Mouse (Mus musculus) left cerebral cortex, adult 11 months (tissue): ENCODE measurements around the gene Nexn.
A peak's percentile ranks its signal among the peaks of the same experiment; 100 is the strongest.

ENCODE experiments used
- DNase-seq: peaks from one replicate; pipeline ENCODE4 v3.0.0; 2022; ENCODE audit warnings: low spot score

Gene Nexn

DNA sequence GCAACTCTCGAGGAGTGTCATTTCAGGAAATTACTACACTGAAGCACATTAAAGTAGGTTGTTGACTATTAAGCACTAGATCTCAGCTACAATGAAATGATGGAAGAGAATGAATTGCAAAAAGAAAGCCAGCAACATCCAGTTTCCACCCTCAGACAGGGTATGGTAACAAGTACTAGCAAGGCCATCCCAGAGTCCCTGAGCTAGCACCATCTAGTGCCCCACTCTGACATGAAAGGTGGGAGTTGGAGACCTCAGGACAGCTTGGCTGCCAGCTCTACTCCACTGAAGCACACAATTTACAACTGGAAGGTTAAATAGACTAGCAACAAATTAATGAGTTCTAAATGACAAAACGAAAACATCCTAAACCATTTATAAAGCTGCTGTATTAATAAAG lies 11.8 kb upstream of the Nexn start:
- DNase-seq, result no peak

DNA sequence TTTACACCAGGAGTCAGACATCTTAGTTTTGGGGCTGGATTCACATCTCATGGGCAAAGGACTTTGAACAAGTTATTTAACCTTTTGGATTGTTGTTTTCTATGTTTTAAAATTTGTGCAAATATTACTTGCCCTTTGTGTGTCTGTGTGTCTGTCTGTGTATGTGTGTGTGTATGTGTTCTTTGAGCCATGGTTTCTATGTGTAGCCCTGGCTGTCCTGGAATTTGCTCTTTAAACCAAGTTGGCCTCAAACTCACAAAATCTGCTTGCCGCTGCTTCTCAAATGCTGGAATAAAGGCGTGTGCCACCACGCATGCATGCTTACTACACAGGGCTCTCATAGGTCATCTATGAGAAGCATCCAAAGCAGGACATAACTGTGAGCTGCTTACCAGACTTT lies 10.8 kb upstream of the Nexn start:
- DNase-seq, result no peak

DNA sequence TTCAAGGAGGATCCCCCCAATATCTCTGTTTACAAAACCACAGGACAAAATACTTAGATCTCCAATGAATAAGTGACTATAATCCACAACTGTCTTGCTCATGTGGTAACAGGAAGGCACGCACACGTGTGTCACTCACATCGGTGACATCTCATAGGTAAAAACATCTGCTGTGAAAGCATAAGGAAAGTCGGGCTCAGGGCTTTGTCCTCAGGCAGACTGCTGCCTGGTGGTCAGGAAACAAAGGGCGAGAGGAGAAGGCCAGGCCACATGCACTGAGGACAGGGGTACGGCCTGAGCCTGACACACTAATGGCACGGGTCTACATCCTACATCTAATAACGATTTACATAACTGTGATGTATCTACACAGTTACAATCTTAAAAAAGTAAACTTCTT lies 8.9 kb upstream of the Nexn start:
- DNase-seq, result no peak

DNA sequence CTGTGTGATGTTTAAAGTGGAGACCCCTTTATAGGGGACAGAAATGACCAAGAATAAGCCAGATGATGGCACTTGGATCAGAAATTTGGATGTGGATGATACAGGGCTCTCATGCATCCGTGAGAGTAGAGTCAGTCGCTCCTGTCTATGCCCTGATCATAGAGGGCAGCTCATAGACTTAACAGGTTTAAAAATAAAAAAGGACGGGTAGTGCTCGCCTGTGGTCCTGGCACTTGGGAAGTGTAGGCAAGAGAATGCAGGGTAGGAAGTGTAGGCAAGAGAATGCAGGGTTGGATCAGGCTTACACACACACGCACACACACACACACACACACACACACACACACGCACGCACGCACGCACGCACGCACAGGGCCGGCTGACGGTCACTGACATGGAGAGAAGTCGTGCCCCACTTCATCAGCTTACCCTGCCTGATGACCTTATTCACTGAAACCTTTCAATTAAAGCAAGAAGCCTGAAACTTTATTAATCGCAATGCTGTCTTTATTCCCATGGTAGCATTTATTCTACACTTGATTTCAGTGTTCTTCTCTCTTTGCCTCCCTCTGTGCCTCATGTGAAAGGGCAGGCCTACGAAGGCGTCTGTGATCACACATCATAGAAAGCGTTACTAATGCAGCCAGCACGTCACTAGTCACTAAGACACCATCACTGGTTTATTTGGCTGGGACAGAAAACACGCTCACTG lies 7.0 kb upstream of the Nexn start:
- DNase-seq, result no peak

DNA sequence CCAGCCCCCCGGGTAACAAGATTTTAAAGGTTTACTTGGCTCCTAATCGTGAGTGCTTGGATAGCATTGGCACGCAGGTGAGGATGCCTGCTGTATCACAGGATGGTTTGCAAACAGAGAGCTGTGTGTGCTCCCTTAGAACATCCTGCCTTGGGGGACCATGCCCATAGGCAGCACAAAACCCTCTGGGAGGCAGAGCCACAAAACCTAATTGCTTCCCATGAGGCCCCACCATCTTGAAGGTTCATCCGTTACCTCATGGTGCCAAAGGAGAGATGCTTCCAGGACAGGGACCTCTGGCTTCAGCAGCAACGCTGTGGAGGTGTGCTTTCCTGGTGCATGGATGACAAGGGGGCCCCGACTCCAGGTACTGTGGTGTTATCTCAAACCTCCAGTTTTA lies 5.7 kb upstream of the Nexn start:
- DNase-seq, result no peak

DNA sequence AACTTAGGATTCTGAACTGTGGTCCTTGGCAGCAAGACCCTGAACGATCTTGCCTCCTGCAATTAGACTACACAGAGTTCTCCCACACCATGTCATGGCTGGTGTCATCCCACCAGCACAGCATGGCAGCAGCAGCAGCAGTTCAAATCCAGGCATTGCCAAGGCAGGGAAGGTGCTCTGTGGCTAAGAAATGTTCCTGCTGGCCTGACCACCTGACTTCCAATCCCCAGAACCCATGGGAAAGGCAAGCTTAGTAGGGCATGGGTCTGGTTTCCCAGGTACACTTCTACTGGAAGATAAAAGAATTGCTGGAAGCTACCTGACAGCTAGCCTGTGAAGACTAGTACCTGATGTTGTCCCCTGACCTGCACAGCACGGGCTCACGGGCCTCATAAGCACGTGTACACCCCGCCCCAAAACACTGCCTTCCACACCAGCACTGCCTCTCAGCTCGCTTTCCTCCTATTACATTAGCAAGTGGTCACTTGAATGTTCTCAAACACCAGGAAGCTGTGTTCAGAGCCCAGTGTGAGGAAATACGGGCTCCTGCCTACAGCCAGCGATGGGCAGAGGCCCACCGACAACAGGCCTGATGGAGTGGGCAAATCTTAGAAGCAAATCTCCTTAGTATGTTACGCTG lies 5.0 kb upstream of the Nexn start:
- no peak for DNase-seq

DNA sequence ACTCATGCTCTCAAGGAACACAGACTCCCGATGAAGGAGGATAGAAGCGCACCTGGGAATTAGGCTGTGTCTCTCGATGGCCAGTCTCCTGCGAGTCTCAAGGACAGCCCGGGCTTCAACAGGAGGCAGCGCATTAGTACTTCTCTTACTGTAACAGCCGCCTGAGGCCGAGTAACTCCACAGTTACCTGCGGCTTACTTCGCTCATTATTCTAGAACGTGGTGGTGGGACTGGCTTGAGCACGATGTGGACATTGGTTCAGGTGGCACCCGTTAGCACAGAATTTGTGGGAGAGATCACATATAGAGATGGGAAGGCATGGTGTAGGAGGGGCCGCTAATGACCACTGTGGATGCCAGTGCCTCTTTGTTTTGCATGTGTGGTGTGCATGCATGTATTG lies 1.9 kb upstream of the Nexn start:
- DNase-seq, result no peak

DNA sequence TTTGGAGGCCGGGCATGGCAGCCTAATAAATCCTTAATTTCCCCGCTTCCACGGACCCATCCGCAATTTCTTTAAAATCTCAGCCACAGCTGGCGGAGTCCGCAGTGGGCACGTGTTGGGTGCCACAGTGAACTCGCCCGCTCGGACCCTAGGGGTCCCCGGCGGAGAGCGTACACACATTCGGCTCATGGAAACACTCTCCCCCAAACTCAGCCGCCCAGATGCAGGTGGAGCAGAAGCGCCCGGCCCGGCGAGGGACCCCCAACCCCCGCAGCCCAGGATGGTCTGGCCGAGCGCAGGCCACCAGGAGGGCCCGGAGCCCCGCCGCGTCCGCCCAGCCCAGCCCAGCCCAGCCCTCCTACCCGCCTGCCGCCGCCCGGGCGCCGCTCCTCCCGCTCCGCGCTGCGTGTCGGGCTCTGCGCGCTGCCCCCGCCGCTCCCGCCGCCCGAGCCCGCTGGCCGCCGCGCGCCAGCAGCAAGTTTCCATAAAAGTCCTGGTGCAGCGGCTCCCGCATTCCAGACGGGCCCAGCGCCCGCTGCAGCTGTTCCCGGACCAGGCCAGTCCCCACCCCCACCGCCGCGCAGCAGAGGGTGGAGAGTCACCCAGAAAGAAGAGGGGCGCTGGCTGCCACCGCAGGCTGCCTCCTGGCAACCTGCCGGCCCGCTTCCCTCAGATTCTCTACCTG lies 657 bp downstream of the Nexn start:
- DNase-seq, result no peak

DNA sequence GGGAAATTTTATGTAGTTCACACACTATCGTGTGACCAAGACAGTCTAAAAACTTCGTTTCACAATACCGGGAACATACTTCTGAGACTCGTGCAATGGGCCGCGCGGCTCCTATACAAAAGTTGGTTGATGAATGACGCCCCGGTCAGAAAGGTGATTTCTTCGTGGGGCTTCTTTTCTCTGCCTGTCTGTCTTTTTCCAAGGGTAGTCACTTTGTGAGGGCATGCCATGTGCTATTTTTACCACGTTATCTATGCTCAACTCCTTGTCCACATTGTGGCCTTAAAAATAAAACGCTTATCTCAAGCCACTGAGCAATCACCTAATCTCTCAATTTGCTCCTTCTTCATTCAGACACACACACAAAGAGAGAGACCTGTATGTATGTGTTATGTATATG lies 1.3 kb downstream of the Nexn start:
- no peak for DNase-seq

DNA sequence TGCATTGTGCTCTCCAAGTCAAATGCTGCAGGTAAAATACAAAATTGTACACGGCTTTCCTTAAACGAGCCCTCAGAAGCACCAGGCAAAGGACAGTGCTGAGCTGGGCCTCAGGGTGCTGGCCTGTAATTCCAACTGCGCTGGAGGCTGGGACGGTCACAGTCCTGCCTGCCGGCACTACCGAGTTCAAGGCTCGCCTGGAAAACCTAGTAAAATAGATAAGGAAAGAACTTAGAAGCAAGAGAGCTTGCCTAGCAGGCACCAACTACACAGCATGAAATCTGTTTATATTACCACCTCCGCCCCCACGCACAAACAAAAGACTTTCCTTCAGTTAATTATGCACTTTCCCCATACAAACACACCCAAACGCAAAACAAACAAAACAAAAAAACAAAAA lies 1.8 kb downstream of the Nexn start:
- no peak for DNase-seq

DNA sequence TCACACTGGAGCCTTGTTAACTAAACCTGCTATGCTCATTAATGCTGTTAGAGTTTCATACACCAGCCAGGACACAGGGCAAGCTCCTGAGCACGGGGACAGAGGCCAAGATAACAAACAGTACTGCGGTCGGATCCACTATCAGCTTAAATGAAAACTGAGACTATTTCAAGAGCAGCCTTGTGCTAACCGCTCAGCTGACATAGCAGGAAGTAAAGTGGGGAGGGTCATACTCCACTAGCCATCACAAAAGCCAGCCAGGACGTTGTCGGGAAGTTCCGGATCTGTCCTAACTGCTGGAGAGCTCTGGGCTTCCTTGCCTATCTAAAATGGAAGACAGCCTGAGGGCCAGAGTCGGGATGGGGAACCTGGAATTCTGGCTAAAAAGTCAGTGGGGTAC lies 4.2 kb downstream of the Nexn start:
- no peak for DNase-seq

DNA sequence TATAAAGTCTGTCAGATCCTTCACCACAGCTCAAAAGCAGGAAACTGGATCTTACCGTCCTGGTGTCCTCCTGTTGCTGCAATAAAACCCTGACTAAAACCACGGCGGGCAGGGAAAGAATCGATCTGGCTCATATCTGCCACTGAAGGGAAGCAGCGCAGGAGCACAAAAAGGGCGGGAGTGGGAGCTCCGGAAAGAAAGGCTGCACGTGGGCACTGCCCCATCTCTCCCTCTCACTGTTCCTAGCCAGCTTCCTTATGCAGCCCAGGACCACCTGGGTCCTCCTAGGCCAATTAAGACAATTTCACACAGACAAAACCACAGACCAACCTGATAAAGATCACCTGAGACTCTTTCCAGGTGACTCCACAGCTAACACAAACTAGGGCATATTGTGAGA lies 4.7 kb downstream of the Nexn start:
- no peak for DNase-seq

DNA sequence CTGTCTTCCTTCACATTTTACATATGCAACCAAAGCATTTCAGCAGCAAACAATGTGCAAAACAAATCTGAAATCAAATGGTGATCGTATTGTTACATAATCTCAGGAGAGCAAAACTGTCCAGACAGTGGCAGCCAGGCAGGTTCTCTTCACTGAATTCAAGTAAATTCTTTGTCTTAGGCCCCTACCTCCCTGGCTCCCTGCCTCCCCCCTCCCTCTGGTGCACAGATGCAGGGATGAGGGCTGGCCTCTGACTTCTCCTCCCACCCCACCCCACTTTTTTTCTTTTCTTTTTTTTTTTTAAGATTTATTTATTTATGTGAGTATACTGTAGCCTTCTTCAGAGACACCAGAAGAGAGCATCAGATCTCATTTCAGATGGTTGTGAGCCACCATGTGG lies 5.8 kb downstream of the Nexn start:
- no peak for DNase-seq

DNA sequence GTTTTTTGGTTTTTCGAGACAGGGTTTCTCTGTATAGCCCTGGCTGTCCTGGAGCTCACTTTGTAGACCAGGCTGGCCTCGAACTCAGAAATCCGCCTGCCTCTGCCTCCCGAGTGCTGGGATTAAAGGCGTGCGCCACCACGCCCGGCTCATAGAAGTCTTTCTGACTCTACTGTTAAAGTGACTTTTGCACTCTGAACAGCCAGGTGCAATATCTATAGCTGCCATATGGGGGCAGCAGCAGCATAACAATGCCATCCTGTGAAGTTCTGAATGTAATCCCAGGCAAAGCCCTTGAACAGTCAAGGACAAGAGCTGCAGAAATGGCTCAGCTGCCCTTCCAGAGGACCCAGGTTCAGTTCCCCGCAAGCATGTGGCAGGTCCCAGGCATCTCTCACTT lies 6.7 kb downstream of the Nexn start:
- peak; percentile 67 for DNase-seq

DNA sequence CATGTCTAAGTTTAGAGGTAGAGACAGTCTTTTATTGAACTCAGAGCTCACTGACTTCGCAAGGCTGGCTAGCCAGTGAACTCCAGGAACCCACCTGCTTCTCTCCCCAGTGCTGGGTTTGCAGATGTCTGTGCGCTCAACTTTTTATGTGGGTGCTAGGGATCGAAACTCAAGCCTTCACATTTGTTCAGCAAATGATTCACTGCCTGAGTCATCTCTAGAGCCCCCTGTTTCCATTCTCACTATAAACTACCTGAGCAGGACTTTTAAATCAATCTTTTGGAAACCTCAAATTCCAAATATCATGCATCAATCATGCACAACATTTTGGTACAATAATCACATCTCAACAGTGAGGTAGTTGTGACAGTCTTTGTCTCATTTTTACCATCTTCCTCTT lies 8.6 kb downstream of the Nexn start:
- DNase-seq, result no peak

DNA sequence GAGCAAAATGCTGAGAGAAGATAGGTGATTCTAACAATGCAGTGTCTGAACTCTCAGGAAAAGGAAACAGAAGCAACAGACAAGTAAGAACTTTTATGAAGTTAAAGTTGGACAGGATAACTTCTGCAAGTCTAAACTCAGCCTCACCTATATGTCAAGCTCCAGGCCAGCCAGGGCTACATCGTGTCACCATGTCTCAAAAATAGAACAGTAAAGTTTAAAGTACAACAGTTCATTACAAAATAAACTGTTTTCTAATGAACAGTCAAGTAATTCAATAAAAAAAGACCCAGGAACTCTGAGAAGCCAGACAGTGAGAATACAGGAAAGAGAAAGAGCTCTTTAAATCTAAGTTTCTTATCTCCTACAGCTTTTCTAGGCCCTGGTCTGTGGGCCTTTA lies 15.7 kb downstream of the Nexn start:
- DNase-seq, result no peak

DNA sequence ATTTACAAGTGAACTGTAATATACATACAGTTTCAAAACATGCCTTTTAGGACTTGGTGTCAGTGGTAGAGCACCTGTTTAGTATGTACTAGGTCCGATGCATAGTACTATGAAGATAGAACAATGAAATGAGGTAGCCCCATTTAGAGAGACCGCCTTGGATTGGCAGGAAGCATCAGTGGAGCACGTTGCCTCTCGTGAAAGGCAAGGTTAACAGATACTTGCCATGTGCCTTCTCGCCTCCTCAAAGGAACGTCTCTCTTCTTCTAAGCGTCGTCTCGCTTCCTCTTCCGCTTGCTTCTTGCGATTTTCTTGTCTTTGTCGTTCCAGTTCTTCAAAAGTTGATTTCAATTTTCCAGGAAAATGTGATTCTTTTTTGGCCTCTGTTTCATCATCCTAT lies 18.4 kb downstream of the Nexn start:
- no peak for DNase-seq

DNA sequence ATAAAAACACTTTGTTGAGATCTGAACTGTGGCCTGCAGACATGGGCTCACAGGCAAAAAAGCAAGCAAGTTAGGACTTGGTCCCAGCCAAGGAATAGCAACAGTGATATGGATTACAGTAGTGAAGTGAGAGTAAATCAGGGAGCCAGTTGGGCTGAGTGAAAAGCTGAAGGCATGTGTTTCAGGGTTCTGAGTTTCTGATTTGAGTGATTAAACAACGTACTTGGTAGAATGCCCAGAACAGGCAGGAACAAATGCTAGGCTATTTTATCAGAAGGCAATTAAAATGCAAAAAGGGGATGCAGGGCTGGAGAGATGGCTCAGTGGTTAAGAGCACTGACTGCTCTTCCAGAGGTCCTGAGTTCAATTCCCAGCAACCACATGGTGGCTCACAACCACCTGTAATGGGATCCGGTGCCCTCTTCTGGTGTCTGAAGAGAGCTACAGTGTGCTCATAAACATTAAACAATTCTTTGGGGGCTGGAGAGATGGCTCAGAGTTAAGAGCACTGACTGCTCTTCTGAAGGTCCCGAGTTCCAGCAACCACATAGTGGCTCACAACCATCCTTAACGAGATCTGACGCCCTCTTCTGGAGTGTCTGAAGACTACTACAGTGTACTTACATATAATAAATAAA lies 20.8 kb downstream of the Nexn start:
- no peak for DNase-seq

DNA sequence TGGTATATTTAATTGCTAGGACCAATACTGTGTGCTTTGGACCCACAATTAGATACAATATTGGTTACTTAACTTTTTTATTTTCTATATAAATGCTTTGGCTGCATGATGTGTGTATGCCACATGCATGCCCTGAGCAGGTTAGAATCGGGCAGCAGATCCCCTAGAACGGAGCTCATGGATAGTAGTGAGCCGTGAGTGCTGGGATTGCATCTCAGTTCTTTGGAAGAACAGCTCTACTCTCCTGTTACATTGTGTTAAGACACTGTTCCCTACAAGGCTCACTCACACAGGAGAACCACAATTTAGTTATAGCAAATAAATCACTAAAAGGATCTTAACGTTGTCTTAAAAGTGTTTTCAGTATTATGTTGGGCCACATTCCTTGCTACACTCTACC lies 22.8 kb downstream of the Nexn start:
- no peak for DNase-seq

DNA sequence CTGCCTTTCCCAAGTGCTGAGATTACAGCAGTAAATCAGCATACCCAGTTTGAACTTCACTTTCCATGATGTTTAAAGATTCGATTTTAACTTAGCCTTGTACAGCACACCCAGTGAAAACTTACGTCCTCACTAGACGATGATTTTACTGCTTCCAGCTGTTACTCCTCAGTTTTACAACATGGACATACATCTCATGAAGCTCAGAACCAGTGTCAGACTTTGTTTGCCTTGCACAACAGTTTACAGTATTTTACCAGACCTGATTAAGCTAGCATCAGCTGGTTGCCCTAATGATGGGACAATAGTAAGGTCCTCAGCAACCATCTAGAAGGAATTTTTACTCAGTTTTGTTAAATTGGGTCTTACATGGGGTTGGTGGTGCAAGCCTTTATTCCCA lies 25.1 kb downstream of the Nexn start:
- DNase-seq, result no peak

DNA sequence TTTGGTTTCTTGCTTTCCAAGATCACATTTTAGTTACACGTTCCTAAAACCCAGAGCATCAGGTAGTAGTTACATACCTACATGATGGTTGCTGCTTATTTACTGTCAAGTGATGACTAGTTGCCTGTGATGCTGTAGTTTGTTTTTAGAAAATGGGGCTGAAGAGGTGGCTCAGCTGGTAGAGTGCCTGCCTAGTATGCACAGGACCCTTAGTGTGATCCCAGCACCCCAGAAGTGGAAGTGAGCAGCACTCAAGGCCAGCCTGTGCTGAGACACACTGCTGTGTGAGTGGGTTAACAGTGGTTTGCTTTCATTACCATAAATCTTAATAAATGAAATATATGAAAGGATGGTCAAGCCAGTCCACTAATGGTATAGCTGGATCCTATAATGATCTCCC lies 26.6 kb downstream of the Nexn start:
- DNase-seq, result no peak

DNA sequence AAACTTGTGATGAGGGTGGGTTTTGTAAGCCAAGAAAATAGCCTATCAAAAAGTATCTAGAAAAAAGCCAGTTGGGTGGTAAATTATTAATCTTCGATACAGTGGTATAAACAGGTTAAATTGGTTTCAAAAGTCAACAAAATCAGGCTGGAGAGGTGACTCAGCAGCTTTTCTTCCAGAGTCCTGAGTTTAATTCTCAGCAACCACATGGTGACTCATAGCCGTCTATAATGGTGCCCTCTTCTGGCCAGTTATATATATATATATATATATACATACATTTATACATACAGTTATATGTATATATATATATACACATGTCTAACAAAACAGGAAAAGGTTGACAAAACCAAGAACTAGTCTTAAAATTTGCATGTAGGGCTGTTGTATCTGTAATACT lies 27.3 kb downstream of the Nexn start:
- no peak for DNase-seq

DNA sequence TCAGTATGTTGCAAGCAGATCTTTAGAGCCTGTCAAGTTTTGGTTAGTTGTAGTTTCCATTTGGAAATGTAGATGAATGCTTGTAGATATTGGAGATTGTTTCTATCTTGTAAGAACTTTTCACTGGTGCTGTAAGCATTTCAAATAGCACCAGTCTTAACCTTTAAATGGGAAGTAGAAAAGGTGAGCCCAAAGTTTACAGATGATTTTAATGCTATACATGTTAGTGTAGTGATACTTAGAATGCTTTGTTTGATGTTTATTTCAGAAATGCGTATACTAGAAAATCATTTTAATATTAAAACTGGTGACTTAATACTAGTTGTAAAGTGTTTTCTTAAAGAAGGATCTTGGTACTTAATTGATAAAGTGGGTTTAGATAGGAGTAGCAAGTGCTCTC lies 30.3 kb downstream of the Nexn start:
- no peak for DNase-seq
